Mouse (Mus musculus) lung, postnatal 4 days (tissue): ENCODE data around the gene Mfsd12.

Source experiments
- DNase-seq, 2 experiments: peaks; one replicate each; pipeline ENCODE4 v3.0.0; 2021

Gene Mfsd12

DNA sequence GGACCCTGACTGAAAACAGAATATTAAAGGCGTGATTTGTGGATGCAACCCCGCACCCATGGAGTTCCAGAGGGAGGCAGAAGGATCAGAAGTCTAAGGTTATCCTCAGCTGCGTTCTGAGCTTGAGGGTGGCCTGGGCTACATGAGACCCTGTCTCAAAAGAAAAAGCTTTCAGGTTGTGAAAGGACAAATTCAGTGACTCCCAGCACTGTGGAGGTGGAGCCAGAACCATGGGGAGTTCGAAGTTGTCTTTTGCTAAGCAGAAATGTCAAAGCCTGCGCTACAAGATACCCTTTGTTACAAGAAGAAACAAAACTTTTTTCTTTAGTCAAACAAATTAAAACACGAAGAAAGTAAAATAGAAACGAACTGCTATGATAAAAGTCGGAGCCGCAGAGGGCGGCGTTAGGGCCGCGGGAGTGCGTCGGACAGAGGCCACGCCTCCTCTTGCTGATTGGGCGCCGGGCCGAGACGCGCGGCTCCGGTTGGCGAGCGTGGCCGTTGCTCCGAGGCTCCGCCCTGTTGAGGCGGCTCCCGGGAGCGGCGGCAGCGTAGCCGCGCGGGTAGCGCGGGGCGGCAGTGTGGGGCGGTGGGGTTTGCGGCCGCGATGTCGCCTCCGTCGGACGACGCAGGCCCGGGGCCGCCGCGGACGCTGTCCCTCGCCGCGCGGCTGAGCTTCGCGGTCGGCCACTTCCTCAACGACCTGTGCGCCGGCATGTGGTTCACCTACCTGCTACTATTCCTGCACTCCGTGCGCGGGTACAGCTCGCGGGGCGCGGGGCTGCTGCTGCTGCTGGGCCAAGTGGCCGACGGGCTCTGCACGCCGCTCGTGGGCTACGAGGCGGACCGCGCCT lies at the start of gene Mfsd12:
TSS of gene Mfsd12 (plus strand) at position 501 of the 854 bp plus-strand sequence.
- DNase-seq: peak; percentile 94 to 95

DNA sequence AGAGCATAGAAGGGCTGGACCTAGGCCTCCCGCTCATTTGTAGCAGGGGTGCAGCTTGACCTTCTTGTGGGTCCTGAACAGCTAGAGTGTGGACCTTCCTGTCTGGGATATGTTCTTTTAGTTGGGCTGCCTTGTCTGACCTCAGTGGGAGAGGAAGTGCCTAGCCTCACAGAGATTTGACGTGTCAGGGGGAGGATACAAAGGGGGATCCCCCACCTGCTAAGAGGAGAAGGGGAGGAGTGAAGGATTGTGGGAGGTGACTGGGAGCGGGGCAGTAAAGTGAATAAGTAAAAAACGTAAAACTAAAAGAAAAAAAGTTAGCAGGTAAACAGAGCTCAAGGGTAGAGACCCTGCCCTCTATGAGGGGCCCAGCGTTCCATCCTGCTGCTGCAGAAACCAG lies 47.7 kb upstream of the Mfsd12 start:
- no peak for DNase-seq

DNA sequence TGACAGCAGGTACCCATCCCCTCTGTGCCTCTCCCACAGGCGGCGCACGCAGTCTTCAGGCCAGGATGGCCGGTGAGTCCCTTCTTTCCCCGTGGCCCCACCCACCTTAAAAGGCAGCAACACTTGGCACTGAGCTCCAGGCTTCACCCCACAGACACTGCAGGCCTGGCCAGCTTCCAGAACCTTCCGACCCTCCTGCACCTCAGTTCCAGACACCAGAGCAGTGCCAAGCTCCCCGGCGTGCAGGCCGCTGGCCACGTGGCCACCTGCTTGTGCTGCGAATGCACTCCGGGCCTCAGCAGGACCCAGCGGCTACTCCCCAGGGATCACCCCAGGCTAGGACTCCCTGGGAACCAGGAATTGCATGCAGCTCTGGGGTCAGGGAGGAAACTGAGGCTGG lies 43.7 kb upstream of the Mfsd12 start:
- DNase-seq: no peak

DNA sequence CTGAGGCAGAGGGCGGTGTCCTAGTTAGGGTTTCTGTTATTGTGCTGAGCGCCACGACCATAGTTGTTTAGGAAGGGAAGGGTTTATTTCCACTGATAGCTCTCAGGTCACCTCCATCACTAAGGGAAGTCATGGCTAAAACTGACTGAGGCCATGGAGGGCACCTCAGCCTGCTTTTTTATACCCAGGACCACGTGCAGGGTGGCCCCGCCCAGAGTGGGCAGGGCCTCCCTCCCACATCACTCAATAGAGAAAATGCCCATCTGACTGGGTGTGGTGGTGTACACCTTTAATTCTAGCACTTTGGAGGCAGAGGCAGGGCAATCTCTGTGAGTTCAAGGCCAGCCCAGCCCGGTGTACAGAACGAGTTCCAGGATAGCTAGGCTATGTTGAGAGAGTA lies 43.1 kb upstream of the Mfsd12 start:
- DNase-seq: no peak

DNA sequence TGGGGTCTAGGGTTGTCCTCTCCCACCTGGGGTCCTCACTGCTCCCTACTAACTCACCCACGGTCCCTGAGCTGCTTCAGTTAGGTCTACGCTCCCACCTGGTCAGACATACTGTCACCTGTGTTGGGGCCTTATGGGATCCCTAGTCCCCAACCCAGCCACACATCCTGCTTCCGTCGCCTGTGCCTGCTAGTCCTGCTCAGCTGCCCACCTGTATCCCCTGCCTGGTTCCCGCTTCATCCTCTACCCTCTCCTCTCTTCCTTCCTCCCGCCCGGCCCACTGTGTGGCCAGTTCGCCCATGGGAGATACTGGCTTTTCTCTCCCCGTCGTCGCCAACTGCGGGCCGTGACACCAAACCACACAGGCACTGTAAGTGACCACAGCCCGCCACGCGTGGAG lies 41.7 kb upstream of the Mfsd12 start:
- no peak for DNase-seq

DNA sequence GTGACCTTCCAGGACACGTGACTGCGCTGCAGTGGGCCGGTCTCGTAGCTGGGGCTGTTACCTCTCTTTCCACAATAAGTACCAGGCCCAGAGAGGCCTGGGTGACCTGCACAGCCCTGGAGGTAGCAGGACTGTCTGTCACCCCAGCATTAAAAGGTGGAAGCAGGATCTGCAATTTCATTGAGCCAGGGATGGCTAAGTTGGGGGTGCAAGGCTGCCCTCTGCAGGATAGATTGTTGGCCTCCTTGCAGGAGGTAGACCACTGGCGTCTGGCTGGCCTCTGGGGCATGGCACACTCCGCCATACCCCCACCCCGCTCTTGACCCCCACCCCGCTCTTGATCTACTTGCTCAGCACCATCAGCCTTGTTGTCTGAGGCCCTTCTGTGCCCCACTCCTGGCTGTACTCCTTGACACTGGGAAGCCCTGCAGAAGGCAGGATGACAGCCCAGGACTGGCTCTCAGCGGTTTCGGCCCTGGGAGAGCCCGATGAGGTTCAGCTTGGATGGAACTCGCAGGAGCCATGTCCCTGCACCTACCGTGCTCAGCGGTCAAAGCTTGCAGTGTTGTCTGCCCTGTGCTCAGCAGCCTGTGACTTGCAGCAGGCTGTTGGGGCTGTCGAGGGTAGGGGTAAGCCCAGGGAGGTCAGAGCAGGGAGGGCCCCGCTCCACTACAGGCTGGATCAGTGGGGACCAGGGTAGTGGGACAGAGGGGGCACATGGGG lies 40.8 kb upstream of the Mfsd12 start:
- DNase-seq: peak; percentile 59 to 69

DNA sequence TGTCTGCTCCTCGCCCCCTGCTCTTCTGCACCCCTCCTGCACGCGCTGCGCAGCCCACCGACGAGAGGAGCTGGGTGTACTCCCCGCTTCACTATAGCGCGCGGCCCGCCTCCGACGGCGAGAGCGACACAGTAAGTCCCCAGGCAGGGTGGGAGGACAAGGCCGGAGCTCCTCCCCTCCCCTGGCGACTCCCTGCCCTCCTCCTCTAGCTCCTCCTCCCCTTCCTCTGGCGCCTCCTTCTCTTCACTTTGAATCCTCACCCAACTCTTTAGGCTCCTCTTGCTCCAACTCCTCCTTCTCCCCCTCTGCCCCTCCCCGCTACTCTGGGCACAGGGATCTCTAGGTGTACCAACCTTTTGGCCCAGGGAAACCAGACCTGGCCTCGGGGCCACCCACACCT lies 40.0 kb upstream of the Mfsd12 start:
- DNase-seq: peak; percentile 80 to 87

DNA sequence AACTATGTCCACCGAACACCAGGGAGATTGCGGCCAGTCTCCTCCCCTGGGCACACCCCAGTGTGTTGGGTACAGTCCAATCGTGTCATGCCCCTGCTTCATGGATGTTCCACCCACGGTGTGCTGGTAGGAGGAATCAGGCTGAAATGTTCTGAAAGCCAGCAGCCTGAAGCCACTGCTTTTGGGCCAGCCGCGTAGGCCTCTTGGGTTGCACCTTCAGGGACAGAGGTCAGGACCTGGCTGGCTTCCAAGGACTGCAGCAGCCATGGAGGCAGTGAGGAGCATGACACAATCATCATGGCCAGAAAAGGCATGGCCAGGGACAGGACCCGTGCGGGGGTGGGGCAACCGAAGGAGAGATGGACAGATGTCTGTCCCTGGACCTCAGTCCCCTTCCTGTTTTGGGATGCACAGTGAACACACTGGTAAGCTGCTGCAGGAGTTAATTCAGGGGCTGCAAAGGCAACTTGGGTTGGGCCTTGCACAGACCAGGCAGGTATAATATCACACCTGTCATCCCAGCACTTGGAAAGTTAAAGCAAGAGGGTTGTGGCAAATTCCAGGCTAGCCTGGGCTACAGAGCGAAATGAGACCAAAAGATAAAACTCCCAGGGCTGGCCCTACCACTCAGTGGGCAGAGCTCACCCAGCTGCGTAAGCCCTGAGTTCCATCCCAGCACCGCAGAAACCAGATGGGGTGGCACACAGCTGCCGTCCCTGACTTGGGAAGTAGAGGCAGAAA lies 38.5 kb upstream of the Mfsd12 start:
- DNase-seq: peak; percentile 47 to 63

DNA sequence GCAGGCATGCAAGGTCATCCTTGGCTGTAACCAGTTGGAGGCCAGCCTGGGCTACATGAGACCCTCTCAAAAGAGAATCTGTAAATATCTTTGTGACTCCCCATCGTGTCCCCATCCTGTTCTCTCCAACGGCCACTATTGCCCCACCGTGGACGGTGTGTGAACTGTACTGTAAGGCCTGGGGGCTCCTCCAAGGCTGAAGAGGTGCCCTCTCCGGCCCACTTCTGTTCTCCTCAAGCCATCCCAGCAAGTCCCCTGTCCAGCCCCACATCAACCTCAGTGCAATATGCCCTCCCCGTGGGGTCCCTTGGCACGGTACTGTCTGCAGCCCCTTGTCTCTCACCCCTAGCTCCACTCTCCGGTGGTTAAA lies 38.0 kb upstream of the Mfsd12 start:
- DNase-seq: peak in 1 of 2 experiments; percentile 48

DNA sequence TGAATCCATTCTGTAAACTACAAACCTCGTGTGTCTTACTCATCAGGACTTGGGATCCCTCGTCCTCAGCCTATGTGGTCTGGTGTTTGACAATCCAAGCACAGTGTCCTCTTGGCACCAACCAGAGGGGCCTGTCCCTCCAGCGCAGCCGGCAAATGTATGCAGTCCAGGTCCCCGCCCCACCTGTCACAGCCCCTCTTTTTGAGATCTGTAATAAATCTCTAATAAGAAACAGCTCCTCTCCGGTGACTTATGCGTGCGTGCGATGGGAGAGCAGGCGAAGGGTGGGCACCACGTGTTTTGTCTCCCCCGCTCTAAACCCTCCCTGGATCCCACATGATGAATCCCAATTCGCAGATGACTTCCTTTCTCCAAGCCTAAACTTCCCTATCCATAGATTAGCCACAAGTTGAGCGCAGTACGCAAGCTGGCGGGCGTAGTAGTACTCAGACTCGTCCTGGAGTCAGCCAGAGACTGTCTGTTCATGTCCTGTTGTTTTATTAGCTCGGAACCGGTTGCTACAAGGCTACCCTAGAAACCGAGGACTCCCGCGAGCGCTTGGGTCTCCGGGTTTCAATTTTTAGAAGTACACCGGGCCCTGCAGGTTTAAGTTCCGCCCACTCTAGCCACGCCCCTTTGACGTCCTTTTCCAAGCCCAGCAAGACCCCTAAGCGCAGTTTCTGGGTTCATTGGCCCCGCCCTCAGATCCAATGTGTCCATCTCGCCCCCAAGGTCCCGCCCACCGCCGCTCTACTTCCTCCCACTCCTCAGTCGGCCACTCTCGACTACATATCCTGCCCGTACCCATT lies 37.3 kb upstream of the Mfsd12 start:
- no peak for DNase-seq

DNA sequence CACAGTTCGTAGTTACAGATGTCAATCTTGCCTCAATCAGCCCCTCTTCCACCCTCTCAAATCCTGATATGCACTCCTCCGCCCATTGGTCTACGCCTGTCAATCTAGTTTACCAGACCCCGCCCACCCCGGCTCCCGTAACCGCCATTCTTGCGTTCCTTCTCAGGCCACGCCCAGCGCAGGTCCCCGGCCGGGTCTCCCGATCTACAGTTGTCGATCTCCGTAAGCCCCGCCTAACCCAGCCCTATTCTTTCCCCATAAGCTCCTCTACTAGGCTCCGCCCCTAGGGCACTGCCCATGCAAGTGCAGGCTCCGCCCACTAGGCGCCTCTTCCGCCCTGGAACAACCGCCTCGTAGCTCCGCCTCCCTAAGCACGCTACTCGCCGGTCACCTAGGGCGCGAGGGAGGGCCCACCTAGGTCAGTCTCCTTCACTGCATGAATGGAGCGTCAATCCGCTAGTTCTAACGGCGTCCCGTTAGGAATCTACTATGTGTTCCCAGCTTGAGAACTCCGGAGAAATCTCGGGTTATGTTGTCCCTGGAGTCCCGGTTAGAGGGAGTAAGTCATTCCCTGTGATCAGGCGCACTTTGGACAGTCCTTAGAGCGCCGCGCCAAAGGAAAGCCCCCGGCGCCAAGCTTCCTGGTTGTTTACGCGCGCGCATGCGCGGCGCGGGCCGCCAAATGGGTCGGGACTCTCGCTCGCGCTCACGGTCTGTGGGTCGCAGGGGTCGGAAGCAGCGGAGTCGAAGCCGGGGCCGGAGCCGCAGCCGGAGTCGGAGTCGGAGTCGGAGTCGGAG lies 36.5 kb upstream of the Mfsd12 start, which contains the start of gene Cactin:
TSS of gene Cactin (plus strand) at position 554 of the 798 bp plus-strand sequence.
- DNase-seq: peak; percentile 100

DNA sequence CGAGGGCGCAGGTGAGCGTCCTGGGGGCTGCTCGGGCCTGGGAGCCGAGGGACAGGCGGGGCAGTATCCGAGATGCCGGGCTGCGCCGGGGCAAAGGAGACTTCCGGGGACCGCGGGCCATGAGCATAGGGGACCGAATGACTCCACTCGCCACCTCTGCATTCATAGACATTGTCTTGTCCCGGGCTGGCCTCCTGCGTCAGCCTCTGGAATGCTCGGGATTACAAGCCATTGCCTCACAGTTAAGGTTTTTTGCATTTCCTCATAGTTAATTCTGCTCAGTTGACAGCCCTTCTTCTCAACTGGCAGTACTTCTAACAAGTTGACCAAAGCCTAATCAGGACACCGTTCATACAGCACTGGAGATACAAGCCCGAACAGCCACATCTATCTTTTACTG lies 35.9 kb upstream of the Mfsd12 start:
- DNase-seq: no peak

DNA sequence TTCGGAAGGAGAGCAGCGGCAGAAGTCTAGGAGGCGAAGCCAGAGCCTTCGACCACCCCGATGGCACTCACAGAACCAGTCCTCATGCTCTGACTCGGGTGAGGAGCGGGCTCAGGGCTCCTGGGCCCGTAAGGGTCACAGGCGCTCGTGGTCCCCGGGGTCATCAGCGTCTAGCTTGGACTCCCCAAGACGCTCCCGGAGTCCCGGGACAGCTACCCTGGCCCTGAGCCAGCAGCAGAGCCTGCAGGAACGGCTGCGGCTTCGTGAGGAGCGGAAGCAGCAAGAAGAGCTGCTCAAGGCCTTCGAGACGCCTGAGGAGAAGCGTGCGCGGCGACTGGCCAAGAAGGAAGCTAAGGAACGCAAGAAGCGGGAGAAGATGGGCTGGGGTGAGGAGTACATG lies 34.8 kb upstream of the Mfsd12 start:
- no peak for DNase-seq

DNA sequence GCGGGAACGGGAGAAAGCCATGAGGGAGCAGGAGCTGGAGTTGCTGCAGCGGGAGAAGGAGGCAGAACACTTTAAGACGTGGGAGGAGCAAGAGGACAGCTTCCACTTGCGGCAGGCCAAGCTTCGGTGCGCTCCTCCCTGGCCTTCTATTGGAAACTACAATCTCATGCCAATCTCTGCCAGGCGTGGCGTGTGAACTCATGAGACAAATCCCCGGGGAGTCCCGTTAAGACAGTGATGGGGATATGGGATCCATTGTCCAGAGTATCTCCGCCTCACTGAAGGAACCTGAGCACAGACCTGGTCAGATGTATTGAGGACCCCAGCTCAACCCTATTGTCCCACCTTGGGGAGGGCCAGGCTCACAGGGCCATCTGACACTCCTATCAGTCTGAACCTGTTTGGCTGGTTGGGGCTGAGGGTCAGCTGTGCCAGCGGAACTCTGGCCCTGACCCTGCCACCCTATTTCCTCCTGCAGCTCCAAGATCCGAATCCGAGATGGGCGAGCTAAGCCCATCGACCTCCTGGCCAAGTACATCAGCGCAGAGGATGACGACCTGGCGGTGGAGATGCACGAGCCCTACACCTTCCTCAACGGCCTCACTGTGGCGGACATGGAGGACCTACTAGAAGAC lies 34.0 kb upstream of the Mfsd12 start:
- no peak for DNase-seq

DNA sequence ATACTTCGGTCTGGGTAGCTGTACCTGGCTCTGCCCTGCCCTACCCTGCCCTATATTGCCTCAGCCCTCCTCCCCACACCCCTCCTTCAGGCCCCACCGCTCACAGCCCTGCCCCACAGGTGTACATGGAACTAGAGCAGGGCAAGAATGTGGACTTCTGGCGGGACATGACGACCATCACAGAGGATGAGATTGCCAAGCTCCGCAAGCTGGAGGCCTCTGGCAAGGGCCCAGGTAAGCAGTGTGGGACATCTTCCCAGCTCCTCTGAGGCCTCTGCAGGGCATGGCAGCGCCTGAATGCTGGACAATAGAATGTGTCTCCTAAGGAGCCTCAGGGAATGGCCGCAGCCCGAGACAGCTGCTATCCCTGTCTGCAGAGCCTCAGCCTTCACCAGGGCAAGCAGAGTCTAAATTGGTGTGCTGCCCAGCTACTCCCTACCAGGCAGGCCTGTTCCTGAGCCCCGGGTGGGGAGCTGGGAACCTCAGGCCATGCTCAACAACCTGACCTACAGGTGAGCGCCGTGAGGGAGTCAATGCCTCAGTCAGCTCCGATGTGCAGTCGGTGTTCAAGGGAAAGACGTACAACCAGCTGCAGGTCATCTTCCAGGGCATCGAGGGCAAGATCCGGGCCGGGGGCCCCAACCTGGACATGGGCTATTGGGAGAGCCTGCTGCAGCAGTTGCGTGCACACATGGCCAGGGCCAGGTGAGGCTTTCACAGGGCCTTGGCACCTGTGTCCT lies 33.3 kb upstream of the Mfsd12 start:
- DNase-seq: no peak

DNA sequence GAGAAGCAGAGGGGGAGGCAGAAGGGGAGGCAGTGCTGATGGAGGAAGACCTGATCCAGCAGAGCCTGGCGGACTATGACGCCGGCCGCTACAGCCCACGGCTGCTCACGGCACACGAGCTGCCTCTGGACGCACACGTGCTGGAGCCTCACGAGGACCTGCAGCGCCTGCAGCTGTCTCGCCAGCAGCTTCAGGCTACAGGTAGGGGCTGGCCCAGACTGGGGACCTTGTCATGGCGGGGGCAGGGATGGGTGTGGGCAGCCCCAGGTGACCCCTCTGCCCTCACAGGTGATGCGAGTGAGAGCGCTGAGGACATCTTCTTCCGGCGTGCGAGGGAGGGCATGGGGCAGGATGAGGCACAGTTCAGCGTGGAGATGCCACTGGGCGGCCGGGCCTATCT lies 32.1 kb upstream of the Mfsd12 start:
- DNase-seq: no peak

DNA sequence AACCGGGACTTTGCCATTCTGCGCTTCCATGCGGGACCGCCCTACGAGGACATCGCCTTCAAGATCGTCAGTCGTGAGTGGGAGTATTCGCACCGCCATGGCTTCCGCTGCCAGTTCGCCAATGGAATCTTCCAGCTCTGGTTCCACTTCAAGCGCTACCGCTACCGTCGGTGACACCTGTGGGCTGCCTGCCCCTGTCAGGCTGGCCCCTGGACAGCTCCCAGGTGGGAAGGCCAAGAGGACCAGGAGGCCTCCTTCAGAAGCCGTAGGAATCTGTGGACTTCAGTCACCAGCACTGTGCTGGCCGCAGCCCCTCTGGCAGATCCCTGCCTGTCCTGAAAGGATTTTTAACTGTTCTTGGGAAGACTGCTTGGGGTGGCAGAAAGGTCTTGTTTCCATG lies 31.5 kb upstream of the Mfsd12 start:
- DNase-seq: no peak

DNA sequence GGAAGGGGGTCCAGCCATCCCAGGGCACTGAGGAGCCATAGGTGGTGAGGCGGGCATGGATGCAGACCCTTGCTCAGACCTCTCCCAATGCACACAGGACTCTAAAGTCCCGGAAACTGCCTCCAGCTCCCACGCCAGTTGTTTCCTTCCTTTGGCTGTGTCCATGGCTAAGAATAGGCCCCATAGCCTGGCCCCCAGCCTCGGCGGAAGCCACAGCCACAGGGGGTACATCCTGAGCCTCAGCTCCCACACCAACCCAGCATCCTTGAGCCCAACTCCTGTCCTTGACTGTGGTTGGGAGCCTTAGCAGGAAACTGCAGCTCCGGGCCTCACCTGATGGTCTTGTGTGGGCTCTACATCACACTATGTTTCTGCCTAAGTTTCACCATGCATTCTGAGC lies 30.4 kb upstream of the Mfsd12 start:
- peak; percentile 63 to 88 for DNase-seq

DNA sequence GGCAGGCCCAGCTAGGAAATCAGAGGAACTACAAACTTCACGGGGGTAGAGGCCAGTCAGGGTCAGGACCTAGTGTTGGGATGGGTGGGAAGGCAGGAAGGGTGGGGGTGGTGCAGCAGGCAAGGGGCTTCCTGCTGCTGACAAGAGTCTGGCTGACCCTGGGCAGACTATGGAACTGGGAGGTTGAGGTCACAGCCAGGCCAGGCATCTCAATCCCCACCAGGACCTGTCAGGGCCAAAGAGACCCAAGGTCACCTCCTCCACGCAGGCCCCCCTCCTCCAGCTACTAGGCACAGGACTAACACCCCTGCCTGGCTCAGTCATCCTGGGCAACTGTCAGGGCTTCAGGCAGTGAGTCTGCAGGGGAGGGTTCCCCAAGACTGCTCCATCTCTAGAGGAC lies 29.3 kb upstream of the Mfsd12 start:
- peak; percentile 28 to 70 for DNase-seq

DNA sequence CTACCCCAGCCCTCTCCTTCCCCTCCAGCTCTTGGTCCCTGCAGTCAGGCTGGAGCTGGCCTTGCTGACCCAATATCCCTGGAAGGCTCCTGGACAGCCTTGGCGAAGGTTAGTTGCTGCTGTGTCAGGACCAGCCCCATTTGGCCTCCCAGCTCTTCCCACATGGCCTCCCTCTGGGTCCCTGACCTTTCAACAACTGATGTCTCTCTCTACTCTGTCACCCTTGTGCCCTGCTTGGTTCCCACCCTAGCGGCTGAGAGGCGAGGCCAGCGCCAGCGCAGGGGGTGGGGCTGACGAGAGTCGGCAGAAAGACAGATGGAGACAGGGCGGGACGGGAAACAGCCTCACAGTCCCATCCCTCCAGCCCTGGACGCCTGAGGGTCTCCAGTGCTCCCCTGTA lies 28.9 kb upstream of the Mfsd12 start, which contains the start of gene Tbxa2r:
TSS of gene Tbxa2r (plus strand) at position 346 of the 400 bp plus-strand sequence.
- peak; percentile 79 to 88 for DNase-seq
